Mouse (Mus musculus): Measurements from ENCODE around the gene Abcc1. TPM values are rescaled to one million over a fixed set of nuclear protein-coding genes. Genes with fewer than 3 reads are reported as not detected.

Abcc1 gene
- polyA plus RNA-seq, 1 experiment, result 110 TPM

DNA sequence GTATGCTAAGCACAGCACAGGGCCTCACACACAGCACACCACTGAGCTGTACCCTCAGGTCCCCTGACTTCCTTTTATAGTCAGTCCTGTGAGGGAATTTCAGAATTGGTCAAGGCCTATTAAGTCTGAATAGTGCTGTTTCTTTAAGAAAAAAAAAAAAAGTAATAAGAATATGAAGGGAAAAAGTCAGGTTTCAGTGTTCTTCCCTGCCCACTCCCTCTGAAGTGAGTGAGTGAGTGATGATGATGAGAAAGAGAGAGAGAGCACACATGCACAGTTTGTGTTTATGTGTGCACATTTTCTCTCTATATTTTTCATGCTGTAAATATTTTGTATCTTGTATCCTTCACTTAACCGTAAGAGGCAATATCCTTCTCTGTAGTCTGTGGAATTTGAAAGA, 11.0 kb downstream of the Abcc1 start:
- H3K4me3 ChIP-seq (ENCODE audit: insufficient read depth, low read length), result no peak overlapping the region
- H3K4me1 ChIP-seq (ENCODE audit: control insufficient read depth, insufficient read depth, low read length), result peaks cover 63% of the 10 kb centered on the region
- H3K27ac ChIP-seq (ENCODE audit: insufficient read depth, low read depth, low read length), result peak overlapping the region; percentile 14; the same call in 1 of the 2 replicates
- TF ChIP-seq CTCF (IDR thresholded peaks at IDR 0.05; ENCODE audit: low read depth, low read length), result no peak
- no peak for TF ChIP-seq POLR2A (IDR thresholded peaks at IDR 0.05; ENCODE audit: borderline replicate concordance, low read depth, low read length)

DNA sequence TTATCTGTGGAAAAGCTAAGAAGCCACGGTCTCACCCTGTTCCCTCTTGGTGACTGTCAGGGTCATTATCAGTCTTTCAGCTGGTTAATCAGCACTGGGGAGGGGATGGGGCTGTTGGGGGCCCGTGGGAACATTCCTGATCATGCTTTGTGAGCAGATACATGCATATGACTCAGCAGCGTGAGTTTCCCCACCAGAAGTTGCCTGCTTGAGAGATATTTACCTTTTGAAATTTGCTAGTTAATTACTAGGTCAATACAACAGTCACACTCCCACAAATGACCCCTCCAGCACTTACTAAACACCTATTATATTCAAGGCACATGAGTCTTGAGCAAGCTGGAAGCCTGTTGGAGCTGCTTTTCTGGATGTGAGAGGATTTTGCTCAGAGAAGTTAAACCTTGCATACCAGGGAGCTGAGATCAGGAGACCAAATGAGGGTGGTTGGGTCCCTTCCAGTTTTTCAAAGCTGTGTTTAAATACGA, 11.5 kb downstream of the Abcc1 start:
- peaks cover 66% of the 10 kb centered on the region for H3K4me1 ChIP-seq (ENCODE audit: control insufficient read depth, insufficient read depth, low read length)
- peak overlapping the region; percentile 14; the same call in 1 of the 2 replicates for H3K27ac ChIP-seq (ENCODE audit: insufficient read depth, low read depth, low read length)
- no peak overlapping the region for H3K4me3 ChIP-seq (ENCODE audit: insufficient read depth, low read length)
- TF ChIP-seq CTCF (IDR thresholded peaks at IDR 0.05; ENCODE audit: low read depth, low read length) (no peak), POLR2A (IDR thresholded peaks at IDR 0.05; ENCODE audit: borderline replicate concordance, low read depth, low read length) (no peak)

DNA sequence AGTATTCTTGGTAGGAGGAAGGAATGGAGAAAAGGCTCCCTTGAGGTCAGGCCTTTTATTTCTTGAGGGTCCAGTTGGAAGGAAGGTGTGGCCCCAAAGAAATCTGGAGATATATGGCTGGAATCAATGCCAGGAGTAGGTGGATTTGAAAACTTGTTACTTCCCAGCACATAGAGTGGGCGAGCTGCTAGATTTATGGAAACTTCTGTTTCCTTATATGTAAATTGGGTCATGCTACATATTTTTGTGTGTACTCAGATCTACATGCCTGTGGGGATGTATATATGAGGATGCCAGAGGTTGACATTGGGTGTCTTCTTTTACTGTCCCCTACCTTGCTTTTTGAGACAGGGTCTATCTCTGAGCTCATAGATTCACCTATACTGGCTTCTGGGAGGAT, 14.6 kb downstream of the Abcc1 start:
- Histone ChIP-seq H3K27ac (ENCODE audit: insufficient read depth, low read depth, low read length) (no peak overlapping the region), H3K4me3 (ENCODE audit: insufficient read depth, low read length) (no peak overlapping the region), H3K4me1 (ENCODE audit: control insufficient read depth, insufficient read depth, low read length) (peaks cover 84% of the 10 kb centered on the region)
- TF ChIP-seq CTCF (IDR thresholded peaks at IDR 0.05; ENCODE audit: low read depth, low read length), result no peak
- no peak for TF ChIP-seq POLR2A (IDR thresholded peaks at IDR 0.05; ENCODE audit: borderline replicate concordance, low read depth, low read length)

DNA sequence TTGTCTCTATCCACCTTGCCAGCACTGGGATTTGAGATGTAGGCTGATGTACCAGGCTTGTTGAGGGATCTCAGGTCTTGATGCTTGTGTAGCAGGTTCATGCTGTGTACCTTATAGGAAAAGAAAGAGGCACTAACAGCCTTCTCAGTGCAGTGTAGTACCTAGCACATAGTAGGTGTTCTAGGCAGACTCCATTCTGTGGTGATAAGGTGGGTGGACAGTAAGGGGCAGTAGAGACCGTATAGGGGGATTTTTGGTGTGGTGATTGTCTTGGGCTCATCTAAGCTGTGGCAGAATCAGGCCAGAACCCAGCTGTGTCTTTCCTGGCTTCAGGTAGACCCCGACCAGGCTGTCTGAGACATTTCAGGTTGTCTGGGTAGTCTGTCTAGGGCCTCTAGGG, 15.0 kb downstream of the Abcc1 start:
- TF ChIP-seq CTCF (IDR thresholded peaks at IDR 0.05; ENCODE audit: low read depth, low read length) (no peak), POLR2A (IDR thresholded peaks at IDR 0.05; ENCODE audit: borderline replicate concordance, low read depth, low read length) (no peak)
- Histone ChIP-seq H3K4me1 (ENCODE audit: control insufficient read depth, insufficient read depth, low read length) (peaks cover 84% of the 10 kb centered on the region), H3K27ac (ENCODE audit: insufficient read depth, low read depth, low read length) (no peak overlapping the region)

DNA sequence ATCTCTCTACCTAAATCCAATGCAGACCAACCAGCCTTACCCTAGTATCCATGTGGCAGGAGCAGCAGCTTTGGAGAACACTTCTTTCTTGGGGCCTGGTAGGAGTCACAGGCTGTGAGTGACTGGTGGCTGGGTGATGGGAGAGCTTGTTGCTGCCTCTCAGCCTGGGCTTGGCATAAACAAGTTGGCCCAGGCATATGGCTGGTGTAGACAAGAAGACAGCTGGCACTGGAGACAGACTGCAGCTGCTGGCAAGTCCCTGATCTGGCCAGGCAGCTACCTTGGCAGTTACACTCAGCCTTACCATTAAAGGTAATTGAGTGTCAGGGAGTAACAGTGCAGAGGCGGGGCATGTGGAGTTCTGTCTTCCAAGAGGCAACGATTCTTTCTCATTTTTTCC, 16.0 kb downstream of the Abcc1 start:
- TF ChIP-seq CTCF (IDR thresholded peaks at IDR 0.05; ENCODE audit: low read depth, low read length), result no peak
- TF ChIP-seq POLR2A (IDR thresholded peaks at IDR 0.05; ENCODE audit: borderline replicate concordance, low read depth, low read length), result no peak
- peaks cover 79% of the 10 kb centered on the region for H3K4me1 ChIP-seq (ENCODE audit: control insufficient read depth, insufficient read depth, low read length)
- H3K4me3 ChIP-seq (ENCODE audit: insufficient read depth, low read length), result no peak overlapping the region
- no peak overlapping the region for H3K27ac ChIP-seq (ENCODE audit: insufficient read depth, low read depth, low read length)

More for the DNA sequence above, 15.0 kb downstream of the Abcc1 start:
- H3K4me3 ChIP-seq (ENCODE audit: insufficient read depth, low read length), result no peak overlapping the region

DNA sequence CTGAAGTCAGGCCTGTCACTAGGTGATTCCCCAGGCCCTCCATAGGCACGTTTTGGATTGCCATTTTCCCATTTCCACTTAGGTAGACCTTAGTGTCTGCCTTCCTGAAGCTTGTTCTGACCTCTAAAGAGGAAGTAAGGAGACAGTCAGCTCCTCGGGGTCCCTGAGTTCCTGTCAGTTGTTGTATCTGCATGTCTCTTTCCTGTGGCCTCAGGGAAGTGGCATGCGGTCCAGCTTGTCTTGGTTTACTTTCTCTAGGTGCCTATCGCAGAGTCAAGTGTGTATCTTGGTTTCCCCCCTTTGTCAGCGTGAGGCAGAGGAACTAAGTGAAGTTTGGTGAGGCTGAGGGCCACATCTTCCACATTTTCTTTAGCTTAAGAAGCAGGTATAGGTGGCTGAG, 17.3 kb downstream of the Abcc1 start:
- Histone ChIP-seq H3K4me1 (ENCODE audit: control insufficient read depth, insufficient read depth, low read length) (peaks cover 75% of the 10 kb centered on the region), H3K4me3 (ENCODE audit: insufficient read depth, low read length) (no peak overlapping the region)

DNA sequence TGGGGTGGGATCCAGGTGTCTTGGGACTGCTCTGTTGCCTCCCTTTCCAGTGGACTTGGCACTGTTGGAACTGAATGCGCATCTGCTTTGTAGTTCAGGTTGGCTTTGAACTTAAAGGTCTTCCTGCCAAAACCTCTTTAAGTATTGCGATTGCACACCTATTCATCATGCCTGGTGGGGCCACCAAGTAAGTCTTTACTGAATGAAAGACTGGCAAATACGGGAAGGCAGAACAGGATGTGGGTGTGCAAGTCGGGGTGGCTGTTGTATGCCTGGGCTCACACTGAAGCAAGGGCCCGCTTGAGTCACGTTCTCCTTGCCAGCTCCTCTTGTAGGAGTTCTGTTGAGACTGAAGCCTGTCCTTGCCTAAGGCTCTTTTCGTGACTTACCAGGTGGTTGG, 18.5 kb downstream of the Abcc1 start:
- TF ChIP-seq POLR2A (IDR thresholded peaks at IDR 0.05; ENCODE audit: borderline replicate concordance, low read depth, low read length), result no peak
- no peak for TF ChIP-seq CTCF (IDR thresholded peaks at IDR 0.05; ENCODE audit: low read depth, low read length)
- H3K4me3 ChIP-seq (ENCODE audit: insufficient read depth, low read length), result no peak overlapping the region
- H3K4me1 ChIP-seq (ENCODE audit: control insufficient read depth, insufficient read depth, low read length), result peaks cover 67% of the 10 kb centered on the region
- H3K27ac ChIP-seq (ENCODE audit: insufficient read depth, low read depth, low read length), result no peak overlapping the region

More for the DNA sequence above, 17.3 kb downstream of the Abcc1 start:
- TF ChIP-seq CTCF (IDR thresholded peaks at IDR 0.05; ENCODE audit: low read depth, low read length) (no peak), POLR2A (IDR thresholded peaks at IDR 0.05; ENCODE audit: borderline replicate concordance, low read depth, low read length) (no peak)
- H3K27ac ChIP-seq (ENCODE audit: insufficient read depth, low read depth, low read length), result peak overlapping the region; percentile 44

DNA sequence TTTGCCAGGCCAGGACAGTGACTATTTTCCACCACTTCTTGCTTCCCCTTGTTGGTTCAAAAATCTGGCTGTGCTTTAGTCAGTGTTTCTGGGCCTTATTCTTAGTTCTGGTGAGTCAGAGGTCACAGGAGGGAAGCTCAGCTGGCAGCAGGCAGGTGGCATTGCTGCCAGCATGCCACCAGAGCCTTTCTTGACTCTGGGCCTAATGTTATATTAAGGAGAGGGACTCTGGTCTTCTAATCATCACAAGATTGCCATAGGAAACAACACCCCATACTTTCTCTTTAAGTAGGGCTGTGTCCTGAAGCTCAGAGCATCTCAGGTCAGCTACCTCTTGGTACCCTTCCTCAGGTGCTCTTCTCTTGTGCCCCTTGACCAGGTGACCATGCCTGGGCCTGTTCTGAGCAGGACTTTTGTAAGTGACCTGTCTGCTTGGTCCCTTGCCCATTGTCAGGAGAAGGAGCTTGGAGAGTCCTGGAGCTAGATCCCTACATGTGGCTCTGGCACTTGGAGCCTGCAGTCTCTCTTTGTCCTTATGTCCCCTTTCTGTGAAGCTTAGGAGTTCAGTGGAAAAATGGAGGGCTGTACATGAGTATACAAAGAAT, 19.8 kb downstream of the Abcc1 start:
- H3K4me1 ChIP-seq (ENCODE audit: control insufficient read depth, insufficient read depth, low read length), result peaks cover 60% of the 10 kb centered on the region
- H3K27ac ChIP-seq (ENCODE audit: insufficient read depth, low read depth, low read length), result peak overlapping the region; percentile 74
- H3K4me3 ChIP-seq (ENCODE audit: insufficient read depth, low read length), result no peak overlapping the region

DNA sequence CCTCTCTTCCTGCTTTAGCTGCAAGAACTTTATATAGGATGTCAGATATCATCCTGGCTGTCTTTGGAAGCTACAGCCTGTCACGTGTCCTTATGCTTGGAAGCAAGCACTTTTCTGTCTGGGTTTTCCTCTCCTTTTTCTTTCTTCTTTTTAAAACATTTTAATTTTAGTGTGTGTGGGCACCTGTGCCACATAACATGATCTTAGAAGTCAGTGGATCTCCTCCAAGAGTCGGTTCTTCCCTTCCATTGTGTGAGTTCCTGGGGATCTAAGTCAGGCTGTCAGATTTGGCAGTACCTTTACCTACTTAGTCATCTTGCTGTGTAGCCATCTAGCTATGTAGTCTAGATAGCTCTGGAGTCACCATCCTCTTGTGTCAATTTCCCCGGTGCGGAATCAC, 37.9 kb downstream of the Abcc1 start:
- TF ChIP-seq CTCF (IDR thresholded peaks at IDR 0.05; ENCODE audit: low read depth, low read length) (no peak), POLR2A (IDR thresholded peaks at IDR 0.05; ENCODE audit: borderline replicate concordance, low read depth, low read length) (no peak)
- Histone ChIP-seq H3K4me1 (ENCODE audit: control insufficient read depth, insufficient read depth, low read length) (no peaks in the 10 kb centered on the region), H3K4me3 (ENCODE audit: insufficient read depth, low read length) (no peak overlapping the region), H3K27ac (ENCODE audit: insufficient read depth, low read depth, low read length) (no peak overlapping the region)

More for the DNA sequence above, 19.8 kb downstream of the Abcc1 start:
- TF ChIP-seq POLR2A (IDR thresholded peaks at IDR 0.05; ENCODE audit: borderline replicate concordance, low read depth, low read length) (no peak), CTCF (IDR thresholded peaks at IDR 0.05; ENCODE audit: low read depth, low read length) (no peak)

DNA sequence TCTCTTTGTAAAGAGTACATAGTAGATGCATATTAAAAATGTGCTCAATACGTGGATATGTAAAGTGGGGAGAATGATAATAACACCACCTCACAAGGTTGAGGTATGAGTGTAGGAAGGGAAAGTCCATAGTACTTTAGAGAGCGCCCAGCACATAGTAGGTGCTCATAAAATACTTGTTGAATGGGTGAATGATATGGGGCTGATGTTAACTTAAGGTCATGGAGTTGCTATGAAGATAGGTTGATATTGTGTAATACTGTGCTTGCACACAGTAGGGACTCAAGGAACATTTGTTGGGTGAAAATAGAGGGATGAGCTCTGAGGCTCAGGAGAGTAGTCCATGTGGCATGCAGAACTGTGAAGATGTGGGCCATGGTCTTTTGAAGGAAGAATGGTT, 42.1 kb downstream of the Abcc1 start:
- Histone ChIP-seq H3K27ac (ENCODE audit: insufficient read depth, low read depth, low read length) (no peak overlapping the region), H3K4me1 (ENCODE audit: control insufficient read depth, insufficient read depth, low read length) (no peaks in the 10 kb centered on the region), H3K4me3 (ENCODE audit: insufficient read depth, low read length) (no peak overlapping the region)
- TF ChIP-seq CTCF (IDR thresholded peaks at IDR 0.05; ENCODE audit: low read depth, low read length) (no peak), POLR2A (IDR thresholded peaks at IDR 0.05; ENCODE audit: borderline replicate concordance, low read depth, low read length) (no peak)

All from bone marrow macrophage, adult 2 months (primary cell).